20 mouse cellular contexts compared by ENCODE assay signal in genomic region chr3:102661296-102661695, GRCm38 (mm10).
A peak's percentile ranks its signal among the peaks of the same experiment; 100 is the strongest.
DNase-seq lines count a peak whose midpoint lies in the region; TF ChIP-seq lines count a peak whose summit lies in the region.
"Had no signal": no experiment of that assay in that cellular context is flagged by ENCODE, and none has a peak within 500 bp of the region (broad histone marks: within the 10 kb centered on the region; RNA-seq: fewer than 3 reads in every experiment).

No protein-coding gene starts in this region.

- H3K4me1 ChIP-seq in heart, embryonic 10.5 days, result peaks cover 17% of the 10 kb centered on the region

- H3K36me3 ChIP-seq in heart, embryonic 10.5 days, result no peaks in the 10 kb centered on the region
- H3K36me3 ChIP-seq: G1E had no signal

- 84% methylated on average over 7 of the region's 7 CpGs for WGBS in heart, embryonic 10.5 days

- peak; percentile 43 for DNase-seq in heart, adult 11 months
- no peak for DNase-seq in heart, embryonic 10.5 days (ENCODE audit: low spot score)
- peak; percentile 86 for DNase-seq in fat pad, adult 2 months (ENCODE audit: extremely low read depth, low read depth, low spot score)
- DNase-seq in gonadal fat pad, adult 2 months (ENCODE audit: low read depth), result peak; percentile 89
- no peak for DNase-seq in adipocyte (ENCODE audit: low spot score)
- no peak for DNase-seq in layer of hippocampus, adult 2 months (ENCODE audit: low spot score in 2 of 2)
- DNase-seq: adrenal gland, adult 2 months; adrenal gland, adult 8-10 months; adrenal gland, postnatal 10 days; adrenal gland, postnatal 14 days; adrenal gland, postnatal 25 days; adrenal gland, postnatal 36 days; B cell, adult 2 months; cerebellum, adult 11 months; cerebellum, adult 11-12 months; cerebellum, adult 18-20 months; cerebellum, adult 2 months had no signal

- TF ChIP-seq CTCF in layer of hippocampus, adult 2 months (conservative IDR thresholded peaks at IDR 0.05), result no peak

- H3K27me3 ChIP-seq in heart, embryonic 10.5 days (ENCODE audit: insufficient read depth, poor library complexity, severe bottlenecking), result 0 out of 2 replicates have a peak, but pooled peaks cover 9% of the 10 kb centered on the region
- H3K27me3 ChIP-seq: CH12.LX, Patski had no signal

- no peak overlapping the region for H3K27ac ChIP-seq in heart, embryonic 10.5 days
- H3K27ac ChIP-seq in layer of hippocampus, adult 2 months, result no peak overlapping the region

- H3K4me3 ChIP-seq in heart, embryonic 10.5 days, result no peak overlapping the region
- no peak overlapping the region for H3K4me3 ChIP-seq in layer of hippocampus, adult 2 months

- no peaks in the 10 kb centered on the region for H3K9me3 ChIP-seq in heart, embryonic 10.5 days
- H3K9me3 ChIP-seq: G1E had no signal

Comparison
In these comparisons a context has a peak if more than half of its experiments do, and no peak if none do; other contexts are left out.
1. DNase-seq: peak in heart, adult 11 months (single experiment), fat pad, adult 2 months (single experiment) and gonadal fat pad, adult 2 months (single experiment); none in heart, embryonic 10.5 days (single experiment), adipocyte (single experiment) and layer of hippocampus, adult 2 months (0 of 2).